Mouse (Mus musculus) hematopoietic multipotent progenitor cell, adult 10-12 weeks (in vitro differentiated cells): ENCODE data around the gene Rab7b. TPM values are rescaled to one million over a fixed set of nuclear protein-coding genes. Genes with fewer than 3 reads are reported as not detected.

Experiments
- polyA plus RNA-seq: library from polyadenylated mRNA; stranded (reverse); fragments of >175 nt; gene quantifications from 2 replicates; pipeline ENCODE4 v1.2.3, GENCODE M21; 2012; ENCODE audit warnings: low replicate concordance

The Rab7b gene
- 0.73 and 1.7 TPM in 2 replicates for polyA plus RNA-seq

DNA sequence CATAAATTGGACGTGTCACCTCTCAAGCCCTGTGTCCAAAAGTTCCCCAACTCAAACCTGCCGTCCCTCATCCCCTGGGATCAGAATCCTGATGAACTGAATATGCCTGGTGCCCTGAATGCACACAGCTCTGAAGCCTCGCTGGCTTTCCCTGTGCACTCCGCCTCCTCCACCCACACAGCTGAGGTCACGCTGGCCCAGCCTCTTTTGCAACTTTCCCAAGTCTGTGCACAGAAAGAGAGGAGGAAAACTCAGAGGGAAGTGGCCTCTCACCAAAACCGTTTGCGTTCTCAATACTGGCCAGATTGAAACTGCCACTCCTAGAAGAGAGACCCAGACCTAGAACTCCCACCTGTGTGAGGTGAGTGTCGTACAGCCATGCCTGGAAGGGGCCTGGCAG is at the start of gene Rab7b:
Rab7b (plus strand) TSS at position 221 of the 400 bp plus-strand sequence.

DNA sequence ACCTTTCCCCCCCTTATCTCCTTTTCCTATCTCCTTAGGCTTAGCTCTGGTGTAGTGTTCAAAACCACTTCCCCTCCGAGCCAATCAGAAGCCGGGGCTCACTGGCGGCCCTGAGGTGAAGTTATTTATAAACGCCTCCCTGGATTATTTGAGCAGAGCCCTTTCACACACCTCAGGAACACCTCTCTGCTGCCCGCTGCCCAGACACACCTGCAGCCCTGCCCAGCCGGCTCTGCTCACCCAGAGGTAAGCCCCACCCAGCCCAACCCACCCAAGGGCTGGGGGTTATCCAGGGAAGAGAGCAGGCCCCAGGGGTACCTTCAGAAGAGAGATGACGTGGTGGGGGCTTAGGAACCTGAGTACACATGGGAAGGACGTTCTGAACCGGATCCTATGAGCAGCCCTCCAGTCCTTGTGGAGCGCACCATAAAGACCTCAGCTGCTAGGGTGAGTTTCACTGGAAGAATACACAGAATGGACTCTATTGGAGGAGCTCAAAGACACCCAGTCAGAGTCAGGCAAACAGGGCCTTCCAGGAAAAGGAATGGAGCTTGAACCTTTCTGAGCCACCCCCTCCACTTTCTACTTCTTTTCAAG is 55.5 kb downstream of the Rab7b start, which contains the start of gene Slc26a9:
Slc26a9 (plus strand) TSS at position 155 of the 597 bp plus-strand sequence.

Other genes with a start within 250 kb of the Rab7b start
- 10.7 and 14.6 TPM in 2 replicates for gene Srgap2, start 161.3 kb upstream of the Rab7b start, polyA plus RNA-seq
- 0.52 and 0.72 TPM in 2 replicates for gene Fam72a, start 160.8 kb upstream of the Rab7b start, polyA plus RNA-seq
- gene Avpr1b, start 89.5 kb upstream of the Rab7b start, polyA plus RNA-seq, result not detected in 2 replicates
- gene Ctse, start 50.4 kb upstream of the Rab7b start, polyA plus RNA-seq, result 52.7 and 125 TPM in 2 replicates
- not detected in 2 replicates for gene Slc26a9, start 55.3 kb downstream of the Rab7b start, polyA plus RNA-seq
- gene Pm20d1, start 108.7 kb downstream of the Rab7b start, polyA plus RNA-seq, result 0.02 and 0.04 TPM in 2 replicates
- 10.0 and 29.0 TPM in 2 replicates for gene Slc41a1, start 138.8 kb downstream of the Rab7b start, polyA plus RNA-seq
- 6.6 and 16.2 TPM in 2 replicates for gene Rab29, start 178.5 kb downstream of the Rab7b start, polyA plus RNA-seq
- 5.1 and 8.8 TPM in 2 replicates for gene Nucks1, start 221.8 kb downstream of the Rab7b start, polyA plus RNA-seq